Mouse (Mus musculus): ENCODE data around the gene Faap24.
A peak's percentile ranks its signal among the peaks of the same experiment; 100 is the strongest.

Gene Faap24

GRCm38 (mm10) chr7:35365161-35365910, 31.3 kb downstream of the Faap24 start:
- no peak for DNase-seq (ENCODE audit: low spot score)

GRCm38 (mm10) chr7:35362868-35363267, 33.8 kb downstream of the Faap24 start:
- DNase-seq (ENCODE audit: low spot score), result no peak

- no peak for DNase-seq (ENCODE audit: low spot score)
Observed at GRCm38 (mm10) chr7:35362253-35362652, 34.4 kb downstream of the Faap24 start.

- no peak for DNase-seq (ENCODE audit: low spot score)
Observed at GRCm38 (mm10) chr7:35357621-35358020, 39.0 kb downstream of the Faap24 start.

GRCm38 (mm10) chr7:35355303-35355872, 41.2 kb downstream of the Faap24 start:
- DNase-seq (ENCODE audit: low spot score), result no peak

GRCm38 (mm10) chr7:35353306-35353705, 43.3 kb downstream of the Faap24 start:
- DNase-seq (ENCODE audit: low spot score), result no peak

- DNase-seq (ENCODE audit: low spot score), result no peak
Observed at GRCm38 (mm10) chr7:35351155-35351554, 45.5 kb downstream of the Faap24 start.

- no peak for DNase-seq (ENCODE audit: low spot score)
Observed at GRCm38 (mm10) chr7:35349886-35350684, 46.6 kb downstream of the Faap24 start.

- DNase-seq (ENCODE audit: low spot score), result peak; percentile 3
Observed at GRCm38 (mm10) chr7:35349022-35349421, 47.6 kb downstream of the Faap24 start.

- no peak for DNase-seq (ENCODE audit: low spot score)
Observed at GRCm38 (mm10) chr7:35347918-35348700, 48.5 kb downstream of the Faap24 start.

- DNase-seq (ENCODE audit: low spot score), result no peak
Observed at GRCm38 (mm10) chr7:35344785-35345330, 51.8 kb downstream of the Faap24 start.

GRCm38 (mm10) chr7:35342498-35342897, 54.1 kb downstream of the Faap24 start:
- peak; percentile 28 for DNase-seq (ENCODE audit: low spot score)
